In genomic region chr5:110923336-110923735, GRCm38 (mm10) we compare ENCODE assay signal across 10 mouse cellular contexts. TPM values are rescaled to one million over a fixed set of nuclear protein-coding genes. Genes with fewer than 3 reads are reported as not detected.
DNase-seq lines count a peak whose midpoint lies in the region; ATAC-seq and TF ChIP-seq lines count a peak whose summit lies in the region.
"Had no signal": no experiment of that assay in that cellular context is flagged by ENCODE, and none has a peak within 500 bp of the region (broad histone marks: within the 10 kb centered on the region; RNA-seq: fewer than 3 reads in every experiment).

No protein-coding gene starts in this region.

- H3K9ac ChIP-seq in forebrain, embryonic 13.5 days, result no peak overlapping the region
- no peak overlapping the region for H3K9ac ChIP-seq in forebrain, embryonic 16.5 days (replicated peaks; ENCODE audit: low read depth, low read length)
- H3K9ac ChIP-seq: lung, embryonic 15.5 days had no signal

- peak; percentile 16 to 17 for DNase-seq in layer of hippocampus, adult 2 months (ENCODE audit: low spot score in 2 of 2)
- no peak for DNase-seq in layer of hippocampus, postnatal 25 days (ENCODE audit: extremely low spot score in 1 of 2, low spot score in 1 of 2)
- DNase-seq in adrenal gland, postnatal 14 days, result peak; percentile 32
- DNase-seq in lung, postnatal 10 days, result peak; percentile 49
- DNase-seq in urinary bladder, postnatal 4 days (ENCODE audit: low spot score in 2 of 2), result no peak
- DNase-seq: right cerebral cortex, postnatal 4 days had no signal

- TF ChIP-seq CTCF in layer of hippocampus, adult 2 months (conservative IDR thresholded peaks at IDR 0.05), result peak; percentile 81

- no peaks in the 10 kb centered on the region for H3K36me3 ChIP-seq in forebrain, embryonic 13.5 days (ENCODE audit: poor library complexity, severe bottlenecking)
- H3K36me3 ChIP-seq in forebrain, embryonic 16.5 days (ENCODE audit: control insufficient read depth, insufficient read depth), result no peaks in the 10 kb centered on the region
- H3K36me3 ChIP-seq: lung, embryonic 15.5 days had no signal

- no peak overlapping the region for H3K4me2 ChIP-seq in forebrain, embryonic 13.5 days
- no peak overlapping the region for H3K4me2 ChIP-seq in forebrain, embryonic 16.5 days (ENCODE audit: low read length)
- H3K4me2 ChIP-seq: lung, embryonic 15.5 days had no signal

- 24% methylated on average over 1 of the region's 1 CpGs for WGBS in forebrain, embryonic 13.5 days
- 27% methylated on average over 1 of the region's 1 CpGs for WGBS in forebrain, embryonic 16.5 days

- H3K4me1 ChIP-seq in forebrain, embryonic 13.5 days, result no peaks in the 10 kb centered on the region
- H3K4me1 ChIP-seq in forebrain, embryonic 16.5 days (replicated peaks; ENCODE audit: control insufficient read depth, insufficient read depth, low read length), result 0 out of 2 replicates have a peak, but pooled peaks cover under 1% of the 10 kb centered on the region
- H3K4me1 ChIP-seq: lung, embryonic 15.5 days had no signal

- ATAC-seq in forebrain, embryonic 13.5 days, result no peak
- ATAC-seq in forebrain, embryonic 16.5 days, result no peak
- no peak for ATAC-seq in CD4-positive, CD25-positive, alpha-beta regulatory T cell, adult 4 months

- peak overlapping the region; percentile 25; the same call in 1 of the 2 replicates for H3K27ac ChIP-seq in forebrain, embryonic 13.5 days
- no peak overlapping the region for H3K27ac ChIP-seq in forebrain, embryonic 16.5 days (ENCODE audit: low read length)
- H3K27ac ChIP-seq in layer of hippocampus, adult 2 months, result no peak overlapping the region
- H3K27ac ChIP-seq: lung, embryonic 15.5 days had no signal

- no peaks in the 10 kb centered on the region for H3K27me3 ChIP-seq in forebrain, embryonic 13.5 days
- H3K27me3 ChIP-seq in forebrain, embryonic 16.5 days (replicated peaks; ENCODE audit: control insufficient read depth, insufficient read depth, low read length), result no peaks in the 10 kb centered on the region
- H3K27me3 ChIP-seq: lung, embryonic 15.5 days had no signal

- no peaks in the 10 kb centered on the region for H3K9me3 ChIP-seq in forebrain, embryonic 13.5 days (replicated peaks)
- no peaks in the 10 kb centered on the region for H3K9me3 ChIP-seq in forebrain, embryonic 16.5 days (ENCODE audit: control insufficient read depth, low read length)
- H3K9me3 ChIP-seq: lung, embryonic 15.5 days had no signal

- H3K4me3 ChIP-seq in forebrain, embryonic 13.5 days, result no peak overlapping the region
- H3K4me3 ChIP-seq in forebrain, embryonic 16.5 days (replicated peaks; ENCODE audit: low read length), result no peak overlapping the region
- H3K4me3 ChIP-seq in layer of hippocampus, adult 2 months, result no peak overlapping the region
- H3K4me3 ChIP-seq: lung, embryonic 15.5 days had no signal

RNA-seq across cellular contexts. Expression of gene Ttc28, which starts 43.7 kb away (rescaled TPM):
- 22.8 and 23.2 TPM in 2 replicates for polyA plus RNA-seq in forebrain, embryonic 13.5 days (2015; fragmentation: Nextera tagmentation; extraction: Ambion mirVana)
- polyA plus RNA-seq in forebrain, embryonic 16.5 days (2015; fragmentation: Nextera tagmentation; extraction: Ambion mirVana), result 40.5 and 47.3 TPM in 2 replicates
- total RNA-seq in layer of hippocampus, adult 2 months (2021), result 10 to 100 TPM; 10.2 to 11.7 TPM
- 10 to 100 TPM; 11.3 to 13.3 TPM for total RNA-seq in layer of hippocampus, postnatal 25 days (2021)
- total RNA-seq in adrenal gland, postnatal 14 days (2021), result 25.5 and 32.5 TPM in 2 replicates
- 1 to 10 TPM; 4.1 to 4.4 TPM for polyA plus RNA-seq in CD4-positive, CD25-positive, alpha-beta regulatory T cell, adult 4 months (2017; shearing (Covaris generic))

Comparison
In these comparisons a context has a peak if more than half of its experiments do, and no peak if none do; other contexts are left out.
1. DNase-seq: peak in layer of hippocampus, adult 2 months (2 of 2), adrenal gland, postnatal 14 days (single experiment) and lung, postnatal 10 days (single experiment); none in layer of hippocampus, postnatal 25 days (0 of 2) and urinary bladder, postnatal 4 days (0 of 2).